Mouse (Mus musculus) embryonic facial prominence, embryonic 13.5 days (tissue): Measurements from ENCODE around the gene Ipo8. TPM values are rescaled to one million over a fixed set of nuclear protein-coding genes. Genes with fewer than 3 reads are reported as not detected.

Source experiments
- ATAC-seq: fragments of 200-750 bp; cut with Nextera tagmentation; 2 replicates; pipeline ENCODE4 v1.8.0; 2017; ENCODE audit warnings: low read depth; ENCODE audit not compliant: insufficient number of reproducible peaks, insufficient read depth, low FRiP score, low TSS enrichment
- H3K27ac ChIP-seq: fragments of 300-500 bp; sonication (generic); 2 replicates; pipeline ENCODE4 v1.5.1; 2015; ENCODE audit warnings: moderate library complexity, mild to moderate bottlenecking, inconsistent platforms
- H3K27me3 ChIP-seq: fragments of 300-500 bp; sonication (generic); 2 replicates; pipeline ENCODE4 v1.6.1; 2015; ENCODE audit warnings: mild to moderate bottlenecking, inconsistent platforms
- H3K36me3 ChIP-seq: fragments of 300-500 bp; sonication (generic); 2 replicates; pipeline ENCODE4 v1.6.1; 2015; ENCODE audit warnings: mild to moderate bottlenecking, inconsistent platforms
- H3K4me1 ChIP-seq: fragments of 300-500 bp; sonication (generic); 2 replicates; pipeline ENCODE4 v1.6.1; 2015; ENCODE audit warnings: inconsistent platforms
- H3K4me2 ChIP-seq: fragments of 300-500 bp; sonication (generic); 2 replicates; pipeline ENCODE4 v1.6.1; 2015; ENCODE audit warnings: moderate library complexity, mild to moderate bottlenecking, inconsistent platforms
- H3K4me3 ChIP-seq: fragments of 300-500 bp; sonication (generic); 2 replicates; pipeline ENCODE4 v1.5.1; 2015; ENCODE audit warnings: mild to moderate bottlenecking, inconsistent platforms
- H3K9ac ChIP-seq: fragments of 300-500 bp; sonication (generic); 2 replicates; pipeline ENCODE4 v1.6.1; 2015; ENCODE audit warnings: mild to moderate bottlenecking, inconsistent platforms
- H3K9me3 ChIP-seq: fragments of 300-500 bp; sonication (generic); 2 replicates; pipeline ENCODE4 v1.6.1; 2016; ENCODE audit warnings: inconsistent platforms
- WGBS: fragments of 180-500 bp; shearing (Covaris S2); methylation state at CpG from one replicate; pipeline ENCODE4 v1.1.7; 2015; ENCODE audit warnings: mixed read lengths; 5-methylcytosine and 5-hydroxymethylcytosine counted together
- polyA plus RNA-seq: library from polyadenylated mRNA; unstranded; fragments of >200 nt; fragmentation: Nextera tagmentation; extraction: Ambion mirVana; gene quantifications from 2 replicates; pipeline ENCODE4 v1.2.1, GENCODE M21; 2015

Ipo8 gene
- polyA plus RNA-seq, 1 experiment from 2014 or later, result 25.7 TPM

GRCm38 (mm10) chr6:148751400-148751799, 79.9 kb downstream of the Ipo8 start:
- Histone ChIP-seq H3K36me3 (no peaks in the 10 kb centered on the region), H3K27me3 (no peaks in the 10 kb centered on the region), H3K9me3 (no peaks in the 10 kb centered on the region), H3K27ac (no peak overlapping the region), H3K4me2 (no peak overlapping the region), H3K9ac (no peak overlapping the region), H3K4me1 (no peaks in the 10 kb centered on the region), H3K4me3 (no peak overlapping the region)
- no peak for ATAC-seq
- 71% methylated on average over 2 of the region's 2 CpGs for WGBS

- H3K36me3 ChIP-seq, result no peaks in the 10 kb centered on the region
- 80% methylated on average over 3 of the region's 3 CpGs for WGBS
- ATAC-seq, result no peak
Observed at GRCm38 (mm10) chr6:148750183-148750582, 81.1 kb downstream of the Ipo8 start.

GRCm38 (mm10) chr6:148740521-148741226, 90.6 kb downstream of the Ipo8 start:
- Histone ChIP-seq H3K27me3 (no peaks in the 10 kb centered on the region), H3K36me3 (no peaks in the 10 kb centered on the region), H3K9ac (no peak overlapping the region), H3K27ac (peak overlapping the region; percentile 44; the same call in 1 of the 2 replicates), H3K4me2 (peak overlapping the region; percentile 26), H3K4me1 (peaks cover 23% of the 10 kb centered on the region), H3K9me3 (no peaks in the 10 kb centered on the region), H3K4me3 (no peak overlapping the region)
- 38% methylated on average over 8 of the region's 8 CpGs for WGBS
- no peak for ATAC-seq

More at GRCm38 (mm10) chr6:148750183-148750582, 81.1 kb downstream of the Ipo8 start:
- no peaks in the 10 kb centered on the region for H3K27me3 ChIP-seq
- H3K27ac ChIP-seq, result no peak overlapping the region
- H3K4me2 ChIP-seq, result no peak overlapping the region
- H3K9me3 ChIP-seq, result no peaks in the 10 kb centered on the region
- no peak overlapping the region for H3K4me3 ChIP-seq
- no peak overlapping the region for H3K9ac ChIP-seq
- H3K4me1 ChIP-seq, result no peaks in the 10 kb centered on the region

- Histone ChIP-seq H3K27me3 (no peaks in the 10 kb centered on the region), H3K27ac (no peak overlapping the region), H3K4me3 (no peak overlapping the region), H3K36me3 (no peaks in the 10 kb centered on the region), H3K4me2 (no peak overlapping the region), H3K4me1 (peaks cover 22% of the 10 kb centered on the region), H3K9ac (no peak overlapping the region), H3K9me3 (no peaks in the 10 kb centered on the region)
- no peak for ATAC-seq
- WGBS, result 70% methylated on average over 1 of the region's 1 CpGs
Observed at GRCm38 (mm10) chr6:148736390-148736789, 94.9 kb downstream of the Ipo8 start.

- no peak overlapping the region for H3K4me2 ChIP-seq
- no peaks in the 10 kb centered on the region for H3K36me3 ChIP-seq
- no peaks in the 10 kb centered on the region for H3K27me3 ChIP-seq
- no peak overlapping the region for H3K4me3 ChIP-seq
- H3K27ac ChIP-seq, result no peak overlapping the region
- H3K4me1 ChIP-seq, result peaks cover 11% of the 10 kb centered on the region; the same call in 1 of the 2 replicates
- ATAC-seq, result no peak
- H3K9me3 ChIP-seq, result no peaks in the 10 kb centered on the region
- H3K9ac ChIP-seq, result no peak overlapping the region
- WGBS, result 93% methylated on average over 20 of the region's 20 CpGs
Observed at GRCm38 (mm10) chr6:148734012-148734411, 97.3 kb downstream of the Ipo8 start.

GRCm38 (mm10) chr6:148732920-148733319, 98.3 kb downstream of the Ipo8 start:
- no peak overlapping the region for H3K9ac ChIP-seq
- 53% methylated on average over 1 of the region's 1 CpGs for WGBS
- peaks cover 7% of the 10 kb centered on the region; the same call in 1 of the 2 replicates for H3K4me1 ChIP-seq
- no peaks in the 10 kb centered on the region for H3K36me3 ChIP-seq
- no peak overlapping the region for H3K4me2 ChIP-seq
- H3K27ac ChIP-seq, result no peak overlapping the region
- no peaks in the 10 kb centered on the region for H3K9me3 ChIP-seq
- no peak overlapping the region for H3K4me3 ChIP-seq
- no peaks in the 10 kb centered on the region for H3K27me3 ChIP-seq
- ATAC-seq, result no peak

- 67% methylated on average over 3 of the region's 3 CpGs for WGBS
- Histone ChIP-seq H3K4me1 (no peaks in the 10 kb centered on the region), H3K36me3 (no peaks in the 10 kb centered on the region), H3K27ac (no peak overlapping the region), H3K27me3 (no peaks in the 10 kb centered on the region), H3K9me3 (no peaks in the 10 kb centered on the region), H3K4me3 (no peak overlapping the region), H3K9ac (no peak overlapping the region), H3K4me2 (no peak overlapping the region)
- no peak for ATAC-seq
Observed at GRCm38 (mm10) chr6:148728571-148728970, 102.7 kb downstream of the Ipo8 start.

- Histone ChIP-seq H3K9ac (no peak overlapping the region), H3K4me2 (no peak overlapping the region), H3K36me3 (no peaks in the 10 kb centered on the region), H3K4me1 (no peaks in the 10 kb centered on the region), H3K27ac (no peak overlapping the region), H3K27me3 (no peaks in the 10 kb centered on the region), H3K9me3 (no peaks in the 10 kb centered on the region), H3K4me3 (no peak overlapping the region)
- no peak for ATAC-seq
- WGBS, result 67% methylated on average over 6 of the region's 6 CpGs
Observed at GRCm38 (mm10) chr6:148727871-148728524, 103.3 kb downstream of the Ipo8 start.

- Histone ChIP-seq H3K9ac (no peak overlapping the region), H3K9me3 (no peaks in the 10 kb centered on the region), H3K4me3 (no peak overlapping the region), H3K4me2 (no peak overlapping the region), H3K27ac (no peak overlapping the region), H3K36me3 (no peaks in the 10 kb centered on the region), H3K4me1 (no peaks in the 10 kb centered on the region), H3K27me3 (no peaks in the 10 kb centered on the region)
- WGBS, result 79% methylated on average over 3 of the region's 3 CpGs
- no peak for ATAC-seq
Observed at GRCm38 (mm10) chr6:148724453-148724852, 106.8 kb downstream of the Ipo8 start.

Other genes starting within 250 kb of the Ipo8 start
- 15.9 and 16.6 TPM in 2 replicates for gene Caprin2, start 64.8 kb upstream of the Ipo8 start, polyA plus RNA-seq
- 119 and 121 TPM in 2 replicates for gene Sinhcaf, start 115.0 kb upstream of the Ipo8 start, polyA plus RNA-seq